Mouse (Mus musculus) kidney, adult 11 months (tissue): ENCODE measurements around the gene Dntt.

Experiments used
- DNase-seq: peaks from one replicate; pipeline ENCODE4 v3.0.0; 2022

The Dntt gene

GRCm38 (mm10) chr19:41073746-41074455 lies 44.8 kb downstream of the Dntt start:
- DNase-seq: no peak

- no peak for DNase-seq
These were observed 47.8 kb downstream of the Dntt start, which contains the start of gene Opalin for GRCm38 (mm10) chr19:41076906-41077305. Opalin (minus strand) TSS chr19:41077113.

GRCm38 (mm10) chr19:41081589-41081988 lies 52.5 kb downstream of the Dntt start:
- no peak for DNase-seq

GRCm38 (mm10) chr19:41083646-41084045 lies 54.6 kb downstream of the Dntt start:
- DNase-seq: no peak

- no peak for DNase-seq
These were observed 57.2 kb downstream of the Dntt start for GRCm38 (mm10) chr19:41086289-41086688.

GRCm38 (mm10) chr19:41086700-41087099 lies 57.6 kb downstream of the Dntt start:
- peak; percentile 40 for DNase-seq

GRCm38 (mm10) chr19:41087901-41088300 lies 58.8 kb downstream of the Dntt start:
- DNase-seq: no peak

GRCm38 (mm10) chr19:41088491-41088890 lies 59.4 kb downstream of the Dntt start:
- no peak for DNase-seq

- no peak for DNase-seq
These were observed 60.8 kb downstream of the Dntt start for GRCm38 (mm10) chr19:41089833-41090232.

- no peak for DNase-seq
These were observed 62.8 kb downstream of the Dntt start for GRCm38 (mm10) chr19:41091901-41092300.

GRCm38 (mm10) chr19:41097038-41097437 lies 68.0 kb downstream of the Dntt start:
- DNase-seq: no peak

GRCm38 (mm10) chr19:41100863-41101262 lies 71.8 kb downstream of the Dntt start:
- no peak for DNase-seq

GRCm38 (mm10) chr19:41101390-41101789 lies 72.3 kb downstream of the Dntt start:
- peak; percentile 29 for DNase-seq

GRCm38 (mm10) chr19:41104922-41105321 lies 75.8 kb downstream of the Dntt start:
- DNase-seq: no peak

- no peak for DNase-seq
These were observed 78.5 kb downstream of the Dntt start for GRCm38 (mm10) chr19:41107530-41107929.

GRCm38 (mm10) chr19:41108666-41109065 lies 79.6 kb downstream of the Dntt start:
- no peak for DNase-seq
